Mouse (Mus musculus): ENCODE results near the gene Gas2l1. TPM values are rescaled to one million over a fixed set of nuclear protein-coding genes. Genes with fewer than 3 reads are reported as not detected.

The Gas2l1 gene
- polyA plus RNA-seq, 1 experiment from 2014 or later = 21.4 TPM

GRCm38 (mm10) chr11:5008867-5009266 is 56.3 kb downstream of the Gas2l1 start:
- Histone ChIP-seq H3K27me3 (ENCODE audit: control insufficient read depth, insufficient read depth, low read length) (no peaks in the 10 kb centered on the region), H3K4me3 (ENCODE audit: low read depth, low read length) (no peak overlapping the region), H3K9ac (ENCODE audit: low read length) (no peak overlapping the region), H3K4me1 (replicated peaks; ENCODE audit: control insufficient read depth, insufficient read depth) (no peaks in the 10 kb centered on the region), H3K9me3 (ENCODE audit: control insufficient read depth, low read length) (no peaks in the 10 kb centered on the region), H3K36me3 (ENCODE audit: control insufficient read depth, insufficient read depth, low read length) (0 out of 2 replicates have a peak, but pooled peaks cover 3% of the 10 kb centered on the region), H3K4me2 (replicated peaks; ENCODE audit: low read depth) (no peak overlapping the region), H3K27ac (replicated peaks) (no peak overlapping the region)
- ATAC-seq (ENCODE audit: low FRiP score, low TSS enrichment) (no peak), DNase-seq (ENCODE audit: low spot score) (no peak)
- WGBS = 61% methylated on average over 3 of the region's 3 CpGs
- no peak for TF ChIP-seq CTCF (IDR thresholded peaks at IDR 0.05; ENCODE audit: low read depth)

- no peak overlapping the region for H3K9ac ChIP-seq (ENCODE audit: low read length)
- ATAC-seq (ENCODE audit: low FRiP score, low TSS enrichment) = no peak
- no peak for TF ChIP-seq CTCF (IDR thresholded peaks at IDR 0.05; ENCODE audit: low read depth)
- TF ChIP-seq EP300 (optimal IDR thresholded peaks at IDR 0.05) = no peak
These were observed 57.9 kb downstream of the Gas2l1 start for GRCm38 (mm10) chr11:5007186-5007585.

GRCm38 (mm10) chr11:5005528-5005927 is 59.6 kb downstream of the Gas2l1 start:
- Histone ChIP-seq H3K4me2 (replicated peaks; ENCODE audit: low read depth) (no peak overlapping the region), H3K9me3 (ENCODE audit: control insufficient read depth, low read length) (no peaks in the 10 kb centered on the region), H3K4me3 (ENCODE audit: low read depth, low read length) (no peak overlapping the region), H3K9ac (ENCODE audit: low read length) (no peak overlapping the region), H3K36me3 (ENCODE audit: control insufficient read depth, insufficient read depth, low read length) (peaks cover 2% of the 10 kb centered on the region; the same call in 1 of the 2 replicates), H3K27ac (replicated peaks) (no peak overlapping the region), H3K4me1 (replicated peaks; ENCODE audit: control insufficient read depth, insufficient read depth) (no peaks in the 10 kb centered on the region), H3K27me3 (ENCODE audit: control insufficient read depth, insufficient read depth, low read length) (no peaks in the 10 kb centered on the region)
- 82% methylated on average over 2 of the region's 2 CpGs for WGBS
- TF ChIP-seq EP300 (optimal IDR thresholded peaks at IDR 0.05) = no peak
- no peak for TF ChIP-seq CTCF (IDR thresholded peaks at IDR 0.05; ENCODE audit: low read depth)
- no peak for ATAC-seq (ENCODE audit: low FRiP score, low TSS enrichment)
- no peak for DNase-seq (ENCODE audit: low spot score)

More at GRCm38 (mm10) chr11:5007186-5007585, 57.9 kb downstream of the Gas2l1 start:
- WGBS = 32% methylated on average over 1 of the region's 1 CpGs
- Histone ChIP-seq H3K4me2 (replicated peaks; ENCODE audit: low read depth) (no peak overlapping the region), H3K4me1 (replicated peaks; ENCODE audit: control insufficient read depth, insufficient read depth) (no peaks in the 10 kb centered on the region), H3K4me3 (ENCODE audit: low read depth, low read length) (no peak overlapping the region), H3K9me3 (ENCODE audit: control insufficient read depth, low read length) (no peaks in the 10 kb centered on the region), H3K27ac (replicated peaks) (no peak overlapping the region), H3K36me3 (ENCODE audit: control insufficient read depth, insufficient read depth, low read length) (peaks cover 2% of the 10 kb centered on the region; the same call in 1 of the 2 replicates), H3K27me3 (ENCODE audit: control insufficient read depth, insufficient read depth, low read length) (no peaks in the 10 kb centered on the region)
- DNase-seq (ENCODE audit: low spot score) = no peak

Small RNAs within 50 kb of the gene (microRNA-seq; reads per million reads assigned to microRNA genes)
- not detected for gene Gm47296

Other genes starting within 250 kb of the Gas2l1 start
- 18.2 and 18.7 TPM in 2 replicates for gene Nf2, start 215.8 kb downstream of the Gas2l1 start, polyA plus RNA-seq (2015; fragmentation: Nextera tagmentation; extraction: Ambion mirVana)
- 28.2 and 29.7 TPM in 2 replicates for gene Nipsnap1, start 191.4 kb downstream of the Gas2l1 start, polyA plus RNA-seq (2015; fragmentation: Nextera tagmentation; extraction: Ambion mirVana)
- gene Thoc5, start 170.0 kb downstream of the Gas2l1 start, polyA plus RNA-seq (2015; fragmentation: Nextera tagmentation; extraction: Ambion mirVana) = 18.3 and 21.0 TPM in 2 replicates
- 0.25 TPM in 2 replicates for gene Nefh, start 117.3 kb downstream of the Gas2l1 start, polyA plus RNA-seq (2015; fragmentation: Nextera tagmentation; extraction: Ambion mirVana)
- 41.8 and 43.3 TPM in 2 replicates for gene Ap1b1, start 78.5 kb downstream of the Gas2l1 start, polyA plus RNA-seq (2015; fragmentation: Nextera tagmentation; extraction: Ambion mirVana)
- 1.6 and 1.9 TPM in 2 replicates for gene Rasl10a, start 7.2 kb downstream of the Gas2l1 start, polyA plus RNA-seq (2015; fragmentation: Nextera tagmentation; extraction: Ambion mirVana)
- 19.1 and 19.6 TPM in 2 replicates for gene Rhbdd3, start 33.6 kb upstream of the Gas2l1 start, polyA plus RNA-seq (2015; fragmentation: Nextera tagmentation; extraction: Ambion mirVana)
- gene Ewsr1, start 33.9 kb upstream of the Gas2l1 start, polyA plus RNA-seq (2015; fragmentation: Nextera tagmentation; extraction: Ambion mirVana) = 231 and 235 TPM in 2 replicates
- 48.7 and 51.3 TPM in 2 replicates for gene Emid1, start 86.9 kb upstream of the Gas2l1 start, polyA plus RNA-seq (2015; fragmentation: Nextera tagmentation; extraction: Ambion mirVana)
- 12.7 and 13.4 TPM in 2 replicates for gene Kremen1, start 196.2 kb upstream of the Gas2l1 start, polyA plus RNA-seq (2015; fragmentation: Nextera tagmentation; extraction: Ambion mirVana)

Measured in stomach, postnatal 0 days (tissue).